Mouse (Mus musculus) right cerebral cortex, postnatal 25 days (tissue): ENCODE measurements around the gene Ednra.

ENCODE experiments used
- DNase-seq: peaks from one replicate; pipeline ENCODE4 v3.0.0; 2022

Ednra gene

GRCm38 (mm10) chr8:77637593-77637992 is 86.7 kb downstream of the Ednra start:
- no peak for DNase-seq

- DNase-seq: no peak
Measured at GRCm38 (mm10) chr8:77634035-77634434, 90.2 kb downstream of the Ednra start.

GRCm38 (mm10) chr8:77633211-77633610 is 91.1 kb downstream of the Ednra start:
- DNase-seq: no peak

DNA sequence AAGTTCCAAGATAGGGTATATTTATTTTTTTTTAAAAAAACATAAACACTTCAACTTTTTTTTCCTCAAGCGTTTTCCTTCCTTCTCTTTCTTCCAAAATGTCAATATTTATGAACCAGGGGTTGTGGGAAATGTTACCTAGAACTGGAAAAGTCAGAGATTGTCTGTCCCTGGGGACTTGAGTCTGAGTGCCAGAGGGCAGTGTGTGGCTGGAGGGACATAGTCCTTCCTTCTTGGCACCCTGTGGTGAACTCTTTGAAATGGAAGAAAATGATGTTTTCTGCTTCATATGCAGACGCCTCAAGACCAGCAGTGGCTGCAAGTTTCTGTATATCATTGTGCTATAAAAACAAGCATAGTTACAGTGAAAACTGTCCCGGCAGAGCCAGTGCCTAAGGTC is 93.6 kb downstream of the Ednra start:
- no peak for DNase-seq

DNA sequence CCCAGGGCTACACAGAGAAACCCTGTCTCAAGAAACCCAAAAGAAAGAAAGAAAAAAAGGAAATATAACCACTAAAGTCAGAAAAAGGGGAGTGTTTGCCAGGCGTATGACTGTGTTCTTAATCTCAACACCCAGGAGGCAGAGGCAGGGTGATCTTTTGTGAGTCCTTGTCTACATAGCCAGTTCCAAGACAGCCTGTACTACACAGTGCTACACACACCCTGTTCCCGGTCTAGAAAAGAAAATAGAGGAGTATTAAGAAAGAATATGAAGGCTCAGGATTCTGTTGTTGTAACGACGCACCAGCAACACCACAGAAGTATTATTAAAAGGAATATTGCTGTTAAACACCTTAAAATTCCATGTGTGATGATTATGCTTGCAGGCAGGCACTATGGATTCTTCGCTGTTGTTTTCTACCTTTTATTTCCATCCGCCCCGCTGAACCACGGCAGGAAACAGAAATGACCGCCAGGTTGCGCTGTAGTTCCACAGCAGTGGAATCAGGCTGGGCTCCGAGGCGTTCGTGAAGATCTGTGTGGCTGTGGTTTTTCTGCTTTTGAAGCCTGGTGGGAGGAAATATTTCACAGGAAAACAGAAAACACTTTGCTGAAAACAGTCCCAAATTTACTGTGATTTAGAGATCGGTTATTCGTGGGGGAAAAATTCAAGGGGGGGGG is 94.3 kb downstream of the Ednra start:
- DNase-seq: peak; percentile 79

GRCm38 (mm10) chr8:77623677-77624209 is 100.5 kb downstream of the Ednra start:
- no peak for DNase-seq

- DNase-seq: no peak
Measured at GRCm38 (mm10) chr8:77617916-77618315, 106.3 kb downstream of the Ednra start.
